21 mouse cellular contexts compared by ENCODE assay signal in the genomic region with DNA sequence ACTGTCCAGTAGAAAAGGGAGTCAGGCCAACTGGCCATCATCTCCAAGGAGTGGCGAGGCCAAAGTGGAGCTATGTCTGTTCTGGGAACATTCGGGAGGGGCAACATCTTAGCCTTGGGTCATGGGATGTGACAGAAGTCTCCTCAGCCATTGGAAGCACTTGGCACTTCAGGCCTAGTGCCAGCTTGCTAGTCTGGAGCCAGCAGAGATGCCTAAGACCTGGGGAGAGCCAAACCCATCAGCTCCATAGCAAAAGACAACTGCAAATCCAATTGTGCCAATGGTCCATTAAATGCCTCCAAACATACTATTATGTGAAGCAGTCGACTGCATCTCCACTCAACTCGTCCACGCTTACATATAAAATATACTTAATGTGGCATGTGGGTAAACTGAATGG.
DNase-seq lines count a peak whose midpoint lies in the region; ATAC-seq and TF ChIP-seq lines count a peak whose summit lies in the region.
"Had no signal": no experiment of that assay in that cellular context is flagged by ENCODE, and none has a peak within 500 bp of the region (broad histone marks: within the 10 kb centered on the region; RNA-seq: fewer than 3 reads in every experiment).

No protein-coding gene starts in this region.

- peaks cover 12% of the 10 kb centered on the region for H3K4me1 ChIP-seq in forebrain, postnatal 0 days (ENCODE audit: insufficient read depth)
- peaks cover 16% of the 10 kb centered on the region for H3K4me1 ChIP-seq in forebrain, embryonic 11.5 days (replicated peaks; ENCODE audit: control insufficient read depth, insufficient read depth, low read length)
- H3K4me1 ChIP-seq in midbrain, embryonic 11.5 days (ENCODE audit: control insufficient read depth, insufficient read depth, low read length): peaks cover 11% of the 10 kb centered on the region; the same call in 1 of the 2 replicates
- H3K4me1 ChIP-seq in midbrain, embryonic 16.5 days (ENCODE audit: control insufficient read depth, insufficient read depth, low read length): peaks cover 12% of the 10 kb centered on the region
- H3K4me1 ChIP-seq in neural tube, embryonic 15.5 days: peaks cover 29% of the 10 kb centered on the region
- H3K4me1 ChIP-seq: liver, embryonic 12.5 days had no signal

- H3K36me3 ChIP-seq in forebrain, postnatal 0 days (ENCODE audit: insufficient read depth): no peaks in the 10 kb centered on the region
- no peaks in the 10 kb centered on the region for H3K36me3 ChIP-seq in forebrain, embryonic 11.5 days (ENCODE audit: control insufficient read depth, insufficient read depth, low read length)
- no peaks in the 10 kb centered on the region for H3K36me3 ChIP-seq in midbrain, embryonic 11.5 days (ENCODE audit: control insufficient read depth, insufficient read depth, low read length)
- H3K36me3 ChIP-seq in midbrain, embryonic 16.5 days (ENCODE audit: control insufficient read depth, insufficient read depth, low read length): no peaks in the 10 kb centered on the region
- H3K36me3 ChIP-seq in neural tube, embryonic 15.5 days: no peaks in the 10 kb centered on the region
- H3K36me3 ChIP-seq: embryonic facial prominence, embryonic 15.5 days; intestine, embryonic 15.5 days; liver, embryonic 12.5 days had no signal

- no peak overlapping the region for H3K27ac ChIP-seq in forebrain, postnatal 0 days (ENCODE audit: low read depth, low read length)
- H3K27ac ChIP-seq in forebrain, embryonic 11.5 days (ENCODE audit: low read depth, low read length): no peak overlapping the region
- H3K27ac ChIP-seq in midbrain, embryonic 11.5 days (ENCODE audit: low read depth, low read length): no peak overlapping the region
- no peak overlapping the region for H3K27ac ChIP-seq in midbrain, embryonic 16.5 days (ENCODE audit: low read length)
- peak overlapping the region; percentile 19; the same call in 1 of the 2 replicates for H3K27ac ChIP-seq in neural tube, embryonic 15.5 days (replicated peaks)
- H3K27ac ChIP-seq: intestine, embryonic 15.5 days; liver, embryonic 12.5 days had no signal

- H3K4me2 ChIP-seq in forebrain, postnatal 0 days (ENCODE audit: low read depth): no peak overlapping the region
- H3K4me2 ChIP-seq in forebrain, embryonic 11.5 days (ENCODE audit: low read depth, low read length, severe bottlenecking): no peak overlapping the region
- H3K4me2 ChIP-seq in midbrain, embryonic 11.5 days: no peak overlapping the region
- no peak overlapping the region for H3K4me2 ChIP-seq in midbrain, embryonic 16.5 days (ENCODE audit: low read length)
- no peak overlapping the region for H3K4me2 ChIP-seq in neural tube, embryonic 15.5 days
- H3K4me2 ChIP-seq: intestine, embryonic 15.5 days; liver, embryonic 12.5 days had no signal

- H3K9me3 ChIP-seq in forebrain, postnatal 0 days (ENCODE audit: low read length): no peaks in the 10 kb centered on the region
- H3K9me3 ChIP-seq in forebrain, embryonic 11.5 days (ENCODE audit: control insufficient read depth, low read length): no peaks in the 10 kb centered on the region
- H3K9me3 ChIP-seq in midbrain, embryonic 11.5 days (ENCODE audit: control insufficient read depth, low read length): no peaks in the 10 kb centered on the region
- H3K9me3 ChIP-seq in midbrain, embryonic 16.5 days (replicated peaks; ENCODE audit: control insufficient read depth, low read length, poor library complexity, severe bottlenecking): no peaks in the 10 kb centered on the region
- no peaks in the 10 kb centered on the region for H3K9me3 ChIP-seq in neural tube, embryonic 15.5 days (replicated peaks)
- H3K9me3 ChIP-seq: embryonic facial prominence, embryonic 15.5 days; intestine, embryonic 15.5 days; liver, embryonic 12.5 days had no signal

- TF ChIP-seq CTCF in forebrain, postnatal 0 days (IDR thresholded peaks at IDR 0.05; ENCODE audit: low read depth): no peak

- no peak for ATAC-seq in forebrain, postnatal 0 days
- no peak for ATAC-seq in forebrain, embryonic 11.5 days (replicated peaks; ENCODE audit: low FRiP score)
- no peak for ATAC-seq in midbrain, embryonic 11.5 days (ENCODE audit: low FRiP score)
- ATAC-seq in midbrain, embryonic 16.5 days: no peak
- ATAC-seq in neural tube, embryonic 15.5 days (ENCODE audit: low FRiP score): no peak
- ATAC-seq: CD4-positive, CD25-positive, alpha-beta regulatory T cell, adult 4 months; intestine, embryonic 15.5 days; liver, embryonic 12.5 days; Patski had no signal

- H3K9ac ChIP-seq in forebrain, postnatal 0 days: no peak overlapping the region
- no peak overlapping the region for H3K9ac ChIP-seq in forebrain, embryonic 11.5 days (ENCODE audit: low read length)
- no peak overlapping the region for H3K9ac ChIP-seq in midbrain, embryonic 11.5 days (ENCODE audit: low read length)
- H3K9ac ChIP-seq in midbrain, embryonic 16.5 days (ENCODE audit: low read depth, low read length): no peak overlapping the region
- no peak overlapping the region for H3K9ac ChIP-seq in neural tube, embryonic 15.5 days (replicated peaks)
- H3K9ac ChIP-seq: embryonic facial prominence, embryonic 15.5 days; intestine, embryonic 15.5 days; liver, embryonic 12.5 days had no signal

- 52% methylated on average over 5 of the region's 5 CpGs for WGBS in forebrain, postnatal 0 days
- WGBS in forebrain, embryonic 11.5 days: 71% methylated on average over 5 of the region's 5 CpGs
- WGBS in midbrain, embryonic 11.5 days: 82% methylated on average over 5 of the region's 5 CpGs
- WGBS in midbrain, embryonic 16.5 days: 74% methylated on average over 5 of the region's 5 CpGs
- 64% methylated on average over 5 of the region's 5 CpGs for WGBS in neural tube, embryonic 15.5 days

- peaks cover 9% of the 10 kb centered on the region; the same call in 1 of the 2 replicates for H3K27me3 ChIP-seq in forebrain, postnatal 0 days (ENCODE audit: insufficient read depth, low read length)
- H3K27me3 ChIP-seq in forebrain, embryonic 11.5 days (ENCODE audit: control insufficient read depth, insufficient read depth, low read length): peaks cover 5% of the 10 kb centered on the region; the same call in 1 of the 2 replicates
- H3K27me3 ChIP-seq in midbrain, embryonic 11.5 days (ENCODE audit: control insufficient read depth, insufficient read depth, low read length): peaks cover 5% of the 10 kb centered on the region; the same call in 1 of the 2 replicates
- no peaks in the 10 kb centered on the region for H3K27me3 ChIP-seq in midbrain, embryonic 16.5 days (ENCODE audit: control insufficient read depth, insufficient read depth, low read depth, low read length)
- peaks cover 21% of the 10 kb centered on the region for H3K27me3 ChIP-seq in neural tube, embryonic 15.5 days (replicated peaks)
- H3K27me3 ChIP-seq: Patski had no signal

- peak; percentile 21 for DNase-seq in adrenal gland, postnatal 14 days
- DNase-seq in adrenal gland, postnatal 4 days (ENCODE audit: low spot score in 2 of 2): no peak
- DNase-seq in forebrain, postnatal 0 days: peak; percentile 24
- no peak for DNase-seq in forebrain, embryonic 11.5 days (ENCODE audit: low spot score)
- DNase-seq in midbrain, embryonic 11.5 days (ENCODE audit: low spot score, missing footprints): peak; percentile 83
- DNase-seq in lung, postnatal 10 days: no peak
- DNase-seq: adrenal gland, postnatal 36 days; cerebellum, adult 8-10 months; gastrocnemius, postnatal 36 days; kidney, adult 9 months; kidney, postnatal 25 days; lung, adult 2 months; lung, postnatal 4 days; right cerebral cortex, postnatal 25 days had no signal

- H3K4me3 ChIP-seq in forebrain, postnatal 0 days (ENCODE audit: low read depth, low read length): no peak overlapping the region
- no peak overlapping the region for H3K4me3 ChIP-seq in forebrain, embryonic 11.5 days (ENCODE audit: low read depth, low read length)
- no peak overlapping the region for H3K4me3 ChIP-seq in midbrain, embryonic 11.5 days (ENCODE audit: low read depth, low read length)
- no peak overlapping the region for H3K4me3 ChIP-seq in midbrain, embryonic 16.5 days (ENCODE audit: low read depth, low read length)
- no peak overlapping the region for H3K4me3 ChIP-seq in neural tube, embryonic 15.5 days (replicated peaks)
- H3K4me3 ChIP-seq: embryonic facial prominence, embryonic 15.5 days; intestine, embryonic 15.5 days; liver, embryonic 12.5 days had no signal

Comparison
In these comparisons a context has a peak if more than half of its experiments do, and no peak if none do; other contexts are left out.
1. DNase-seq: peak in adrenal gland, postnatal 14 days (single experiment), forebrain, postnatal 0 days (single experiment) and midbrain, embryonic 11.5 days (single experiment); none in adrenal gland, postnatal 4 days (0 of 2), forebrain, embryonic 11.5 days (single experiment) and lung, postnatal 10 days (single experiment).